Mouse (Mus musculus) cerebellum, adult 18-20 months (tissue): ENCODE measurements around the gene Arhgap42.
A peak's percentile ranks its signal among the peaks of the same experiment; 100 is the strongest.

Experiments used
- DNase-seq, 2 experiments: peaks; one replicate each; pipeline ENCODE4 v3.0.0; 2021

Gene Arhgap42

DNA sequence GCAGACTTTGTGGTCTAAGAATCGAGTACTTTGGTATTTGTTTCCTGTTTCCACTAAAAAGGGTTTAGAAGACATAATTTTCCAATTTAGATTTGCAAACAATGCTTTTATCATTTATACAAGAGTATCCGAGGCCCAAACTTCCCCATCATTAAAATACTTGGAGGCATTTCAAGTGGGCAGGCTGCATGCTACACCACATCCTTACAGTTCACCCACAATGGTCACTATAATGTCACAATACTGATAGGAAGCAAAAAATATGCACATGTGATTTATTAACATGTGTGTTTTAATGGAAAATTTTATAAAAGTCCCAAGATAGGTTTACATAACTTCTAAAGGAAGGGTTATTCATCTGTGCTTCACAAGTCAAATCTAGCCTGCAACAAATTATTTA is 242.4 kb downstream of the Arhgap42 start:
- DNase-seq = no peak

DNA sequence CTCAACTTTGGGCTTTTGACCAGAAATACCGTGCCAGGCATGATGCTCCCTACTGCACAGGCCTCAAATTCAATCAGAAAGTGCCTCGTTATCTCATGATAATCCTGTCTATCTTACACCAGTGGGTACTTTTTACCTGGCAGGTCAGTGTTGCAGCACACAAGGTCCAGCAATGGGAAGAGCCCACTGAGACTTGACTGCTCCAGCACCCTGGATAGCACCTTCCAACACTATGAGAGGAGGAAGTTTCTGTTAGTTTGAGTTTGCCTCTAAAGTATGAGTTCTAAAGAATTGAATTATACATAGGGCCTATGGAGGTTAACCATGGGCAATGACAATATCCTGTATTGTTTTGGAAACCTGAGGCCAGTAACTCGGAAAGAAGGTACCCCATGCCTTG is 256.6 kb downstream of the Arhgap42 start:
- no peak for DNase-seq

DNA sequence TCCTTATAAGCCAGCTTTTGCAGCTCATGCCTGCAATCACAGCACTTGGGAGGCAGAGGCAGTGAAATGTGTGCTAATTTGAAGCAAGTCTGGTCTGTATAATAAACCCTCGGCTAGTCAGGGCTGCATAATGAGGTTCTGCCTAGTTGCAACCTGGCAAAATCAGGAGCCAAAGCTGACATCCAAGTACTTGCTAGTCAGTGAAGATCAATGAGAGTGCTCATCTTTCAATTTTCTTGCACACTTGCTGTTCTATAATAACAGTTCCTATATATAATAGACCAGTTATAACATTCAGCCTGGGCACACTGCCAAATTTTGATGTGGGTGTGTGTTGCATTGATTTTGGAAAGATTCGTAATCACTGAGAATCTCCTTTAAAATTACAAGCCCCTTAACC is 261.1 kb downstream of the Arhgap42 start:
- no peak for DNase-seq

DNA sequence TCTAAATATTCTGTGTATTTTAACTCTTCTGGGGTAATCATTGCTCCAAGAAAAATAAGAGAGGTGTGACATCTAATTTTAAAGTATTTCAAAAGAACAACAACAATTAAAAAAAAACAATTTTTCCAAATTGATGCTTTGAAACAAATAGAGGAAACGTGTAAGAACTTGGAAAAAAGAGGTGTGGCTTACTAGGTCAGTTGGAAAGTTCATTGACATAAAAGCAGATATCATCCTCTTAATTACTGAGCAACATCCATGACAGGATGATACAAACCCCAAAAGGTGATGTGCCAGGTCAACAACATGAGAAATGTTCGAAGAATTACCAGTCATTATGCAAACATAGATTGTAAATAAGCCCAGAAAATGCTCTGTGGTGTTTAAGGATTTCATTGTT is 267.4 kb downstream of the Arhgap42 start, which contains the start of gene Gm16485:
Gene Gm16485, plus strand, starts transcription at position 301 of the 400 bp plus-strand sequence.
- no peak for DNase-seq

DNA sequence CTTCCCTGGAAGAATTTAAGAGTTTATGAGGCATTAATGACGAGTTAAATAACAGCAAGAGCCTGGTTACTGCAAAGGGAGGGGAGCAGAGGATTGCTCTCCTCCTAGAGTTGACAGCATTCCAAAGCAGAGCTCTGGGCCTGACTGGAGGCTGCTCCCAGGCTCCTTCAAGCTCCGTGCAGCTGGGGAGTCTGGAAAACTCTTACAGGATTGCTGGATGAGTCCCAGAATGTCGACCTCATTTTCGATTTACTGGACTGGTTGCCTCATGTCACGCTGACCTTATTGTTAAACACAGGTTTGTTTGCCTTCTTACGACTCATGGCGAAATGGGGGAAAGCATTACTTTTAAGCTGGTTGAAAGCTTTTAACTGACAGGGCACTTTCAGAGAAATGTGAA is 268.7 kb downstream of the Arhgap42 start:
- peak in 1 of 2 experiments; percentile 2 for DNase-seq

DNA sequence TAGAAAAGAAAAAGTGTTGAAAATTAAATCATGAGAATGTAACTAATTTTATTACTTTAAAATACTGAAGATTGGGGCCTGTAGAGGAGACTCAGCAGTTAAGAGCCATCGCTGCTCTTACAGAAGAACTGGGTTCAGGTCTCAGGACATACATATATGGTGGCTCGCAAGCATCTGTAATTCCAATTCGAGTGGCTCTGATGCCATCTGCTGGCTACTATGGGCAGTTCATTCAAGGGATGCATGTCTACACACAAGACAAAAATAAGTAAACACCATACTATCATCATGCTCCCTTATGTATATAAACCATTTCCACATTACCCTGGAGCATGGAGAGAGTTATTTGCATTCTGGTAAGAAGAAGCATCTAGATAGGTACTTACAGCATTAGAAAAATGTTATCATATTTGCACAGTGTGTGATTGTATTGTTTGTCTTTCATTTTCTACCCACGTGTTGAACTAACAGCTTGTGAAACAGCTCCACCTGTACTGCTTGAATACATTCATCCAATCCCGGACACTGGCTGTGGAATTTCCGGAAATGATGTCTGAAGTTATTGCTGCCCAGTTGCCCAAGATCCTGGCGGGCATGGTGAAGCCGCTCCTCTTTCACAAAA is 274.3 kb downstream of the Arhgap42 start:
- DNase-seq = peak; percentile 12 to 43

DNA sequence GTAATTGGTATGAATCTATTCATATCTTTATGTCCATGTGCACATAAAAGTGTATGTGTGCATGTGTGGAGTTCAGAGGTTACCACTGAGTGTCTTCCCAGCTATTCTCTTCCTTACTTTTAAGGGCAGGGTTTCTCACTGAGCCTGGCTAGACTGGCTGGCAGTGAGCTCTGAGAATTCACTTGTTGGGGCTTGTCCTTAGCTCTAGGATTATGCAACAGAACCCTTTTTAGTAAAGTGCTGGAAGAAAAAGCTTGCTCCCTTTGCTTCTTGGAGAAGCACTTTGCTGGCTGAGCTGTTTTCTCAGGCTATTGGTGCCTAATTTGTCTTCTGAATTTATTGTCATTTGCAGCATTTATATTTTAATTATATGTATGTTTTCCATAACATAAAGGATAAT is 285.6 kb downstream of the Arhgap42 start:
- DNase-seq = no peak
